8 mouse cellular contexts compared by ENCODE assay signal in the genomic region with DNA sequence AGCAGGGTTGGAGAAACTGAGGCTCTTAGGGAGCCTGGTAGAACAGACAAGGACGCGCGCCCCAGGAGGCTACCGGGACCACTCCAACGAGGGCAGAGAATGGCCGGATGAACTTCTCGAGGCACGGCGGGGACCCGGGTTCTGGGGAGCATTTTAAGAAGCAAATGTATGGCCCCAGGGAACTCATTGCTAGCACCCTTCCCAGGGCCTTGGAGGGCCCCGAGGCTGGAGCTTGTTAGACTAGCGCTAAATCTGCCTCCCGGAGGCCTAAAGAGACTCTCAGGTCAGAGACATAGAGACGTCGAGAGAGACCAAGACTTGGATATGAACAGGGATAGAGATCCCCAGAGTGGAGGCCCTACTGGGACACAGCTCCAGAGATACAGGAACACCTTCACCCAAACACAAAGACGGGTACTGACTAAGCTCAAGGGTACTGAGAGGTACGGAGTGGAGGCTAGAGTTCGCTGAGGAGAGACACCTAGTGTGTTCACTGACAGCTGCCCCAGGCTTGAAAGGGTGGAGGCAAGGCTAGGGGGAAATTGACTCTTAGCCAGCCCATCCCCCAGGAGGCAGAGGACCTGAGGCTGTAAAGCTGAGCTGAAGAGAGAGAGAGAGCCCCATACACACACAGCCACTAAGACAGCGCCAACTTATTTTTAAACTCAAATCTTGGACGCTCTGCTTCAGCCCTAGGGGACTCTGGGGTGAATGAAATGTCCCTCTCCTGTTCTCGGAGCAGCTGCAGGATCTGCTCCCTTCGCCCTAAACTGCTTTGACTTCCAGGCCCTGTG. TPM values are rescaled to one million over a fixed set of nuclear protein-coding genes. Genes with fewer than 3 reads are reported as not detected.
A peak's percentile ranks its signal among the peaks of the same experiment; 100 is the strongest.
DNase-seq lines count a peak whose midpoint lies in the region; ATAC-seq and TF ChIP-seq lines count a peak whose summit lies in the region.

No protein-coding gene starts in this region.

- peak overlapping the region; percentile 84 for H3K9ac ChIP-seq in lung, embryonic 14.5 days
- peak overlapping the region; percentile 84 for H3K9ac ChIP-seq in limb, embryonic 14.5 days (ENCODE audit: low read depth, low read length, severe bottlenecking)
- H3K9ac ChIP-seq in neural tube, embryonic 11.5 days (ENCODE audit: low read length), result peak overlapping the region; percentile 72

- H3K27ac ChIP-seq in lung, embryonic 14.5 days (ENCODE audit: low read depth), result peak overlapping the region; percentile 88
- H3K27ac ChIP-seq in brown adipose tissue, adult 24 weeks (replicated peaks; ENCODE audit: low read depth, low read length), result peak overlapping the region; percentile 69
- peak overlapping the region; percentile 88 for H3K27ac ChIP-seq in limb, embryonic 14.5 days (replicated peaks; ENCODE audit: low read depth, low read length)
- 0 out of 2 replicates have a peak overlapping the region, but pooled peaks have one; percentile 27 for H3K27ac ChIP-seq in neural tube, embryonic 11.5 days (ENCODE audit: low read depth, low read length)

- peaks cover 9% of the 10 kb centered on the region; the same call in 1 of the 2 replicates for H3K36me3 ChIP-seq in lung, embryonic 14.5 days (ENCODE audit: insufficient read depth)
- peaks cover 9% of the 10 kb centered on the region for H3K36me3 ChIP-seq in limb, embryonic 14.5 days (ENCODE audit: control insufficient read depth, insufficient read depth, low read length)
- H3K36me3 ChIP-seq in neural tube, embryonic 11.5 days (ENCODE audit: control insufficient read depth, insufficient read depth, low read length), result no peaks in the 10 kb centered on the region

- H3K4me2 ChIP-seq in lung, embryonic 14.5 days, result peak overlapping the region; percentile 86
- peak overlapping the region; percentile 75 for H3K4me2 ChIP-seq in limb, embryonic 14.5 days (replicated peaks; ENCODE audit: low read depth, low read length, severe bottlenecking)
- peak overlapping the region; percentile 98 for H3K4me2 ChIP-seq in neural tube, embryonic 11.5 days (ENCODE audit: low read depth)

- H3K4me3 ChIP-seq in lung, embryonic 14.5 days (ENCODE audit: low read depth, low read length), result peak overlapping the region; percentile 78
- H3K4me3 ChIP-seq in brown adipose tissue, adult 24 weeks (ENCODE audit: insufficient read depth, low read depth, low read length), result peak overlapping the region; percentile 77
- peak overlapping the region; percentile 87 for H3K4me3 ChIP-seq in limb, embryonic 14.5 days (replicated peaks; ENCODE audit: low read length)
- H3K4me3 ChIP-seq in neural tube, embryonic 11.5 days (ENCODE audit: low read depth, low read length), result peak overlapping the region; percentile 72

- peak; percentile 2; the same call in 1 of the 2 replicates for ATAC-seq in lung, embryonic 14.5 days (ENCODE audit: insufficient read depth)
- peak; percentile 27 for ATAC-seq in limb, embryonic 14.5 days (ENCODE audit: low FRiP score, low read depth)
- peak; percentile 25; the same call in 1 of the 2 replicates for ATAC-seq in neural tube, embryonic 11.5 days (ENCODE audit: insufficient read depth, low FRiP score, low TSS enrichment)
- no peak for ATAC-seq in erythroid progenitor cell, adult 5-6 weeks (replicated peaks; ENCODE audit: low FRiP score, poor library complexity, severe bottlenecking)

- H3K9me3 ChIP-seq in lung, embryonic 14.5 days (ENCODE audit: low read depth, low read length), result no peaks in the 10 kb centered on the region
- H3K9me3 ChIP-seq in limb, embryonic 14.5 days (ENCODE audit: control insufficient read depth, low read length), result no peaks in the 10 kb centered on the region
- no peaks in the 10 kb centered on the region for H3K9me3 ChIP-seq in neural tube, embryonic 11.5 days (ENCODE audit: control insufficient read depth, low read length)

- no peak for TF ChIP-seq CTCF in lung, embryonic 14.5 days (IDR thresholded peaks at IDR 0.05; ENCODE audit: low read depth)

- WGBS in lung, embryonic 14.5 days, result 3% methylated on average over 22 of the region's 22 CpGs
- 1% methylated on average over 22 of the region's 22 CpGs for WGBS in limb, embryonic 14.5 days
- 2% methylated on average over 22 of the region's 22 CpGs for WGBS in neural tube, embryonic 11.5 days

- H3K27me3 ChIP-seq in lung, embryonic 14.5 days (ENCODE audit: insufficient read depth, low read length), result no peaks in the 10 kb centered on the region
- H3K27me3 ChIP-seq in limb, embryonic 14.5 days (ENCODE audit: control insufficient read depth, insufficient read depth, low read length), result no peaks in the 10 kb centered on the region
- H3K27me3 ChIP-seq in neural tube, embryonic 11.5 days (ENCODE audit: control insufficient read depth, insufficient read depth, low read length), result peaks cover 3% of the 10 kb centered on the region; the same call in 1 of the 2 replicates

- peak; percentile 69 for DNase-seq in lung, embryonic 14.5 days
- no peak for DNase-seq in lung, postnatal 36 days
- DNase-seq in heart, adult 9 months (ENCODE audit: low spot score in 2 of 2), result peak; percentile 67 to 72
- peak; percentile 67 for DNase-seq in limb, embryonic 14.5 days (ENCODE audit: low spot score)
- DNase-seq in neural tube, embryonic 11.5 days (ENCODE audit: low spot score), result peak; percentile 34
- DNase-seq in cerebellum, adult 11-12 months, result no peak

- H3K4me1 ChIP-seq in lung, embryonic 14.5 days (ENCODE audit: insufficient read depth), result peaks cover 36% of the 10 kb centered on the region
- H3K4me1 ChIP-seq in brown adipose tissue, adult 24 weeks (ENCODE audit: control insufficient read depth, insufficient read depth, insufficient read length, low read length), result peaks cover 17% of the 10 kb centered on the region
- peaks cover 45% of the 10 kb centered on the region for H3K4me1 ChIP-seq in limb, embryonic 14.5 days (ENCODE audit: control insufficient read depth, insufficient read depth, low read length)
- peaks cover 16% of the 10 kb centered on the region for H3K4me1 ChIP-seq in neural tube, embryonic 11.5 days (ENCODE audit: control insufficient read depth, insufficient read depth, low read length)

- no peak for TF ChIP-seq POLR2A in limb, embryonic 14.5 days (IDR thresholded peaks at IDR 0.05; ENCODE audit: borderline replicate concordance, extremely low read depth, insufficient read depth, insufficient read length)

RNA-seq across cellular contexts. Expression of gene Fhl3, which starts 0.7 kb away (rescaled TPM):
- 12.8 and 13.1 TPM in 2 replicates for polyA plus RNA-seq in lung, embryonic 14.5 days (2014; fragmentation: Nextera tagmentation; extraction: Ambion mirVana)
- polyA plus RNA-seq in brown adipose tissue, adult 24 weeks (2012; ENCODE audit: insufficient read depth, insufficient read length, missing spikeins), result 10.7 and 14.1 TPM in 2 replicates
- 30.6 and 43.7 TPM in 2 replicates for polyA plus RNA-seq in limb, embryonic 14.5 days (2012; rRNA removed)
- polyA plus RNA-seq in limb, embryonic 14.5 days (2014; fragmentation: Nextera tagmentation; extraction: Ambion mirVana), result 18.1 and 20.4 TPM in 2 replicates
- polyA plus RNA-seq in neural tube, embryonic 11.5 days (2014; fragmentation: Nextera tagmentation; extraction: Ambion mirVana), result 6.2 and 6.5 TPM in 2 replicates
- 4.0 TPM in 1 of 2 replicates, not detected in the other for total RNA-seq in erythroid progenitor cell, adult 5-6 weeks (2015; ENCODE audit: low replicate concordance)
- total RNA-seq in erythroid progenitor cell, adult 5-6 weeks (2017; ENCODE audit: low replicate concordance), result 0.64 TPM in 1 of 2 replicates, not detected in the other

RNA-seq across cellular contexts. Expression of gene Utp11, which starts 7.8 kb away (rescaled TPM):
- polyA plus RNA-seq in lung, embryonic 14.5 days (2014; fragmentation: Nextera tagmentation; extraction: Ambion mirVana), result 59.0 and 59.5 TPM in 2 replicates
- polyA plus RNA-seq in brown adipose tissue, adult 24 weeks (2012; ENCODE audit: insufficient read depth, insufficient read length, missing spikeins), result 20.9 and 27.6 TPM in 2 replicates
- polyA plus RNA-seq in limb, embryonic 14.5 days (2012; rRNA removed), result 29.2 and 52.0 TPM in 2 replicates
- polyA plus RNA-seq in limb, embryonic 14.5 days (2014; fragmentation: Nextera tagmentation; extraction: Ambion mirVana), result 59.4 and 61.1 TPM in 2 replicates
- 54.0 and 56.7 TPM in 2 replicates for polyA plus RNA-seq in neural tube, embryonic 11.5 days (2014; fragmentation: Nextera tagmentation; extraction: Ambion mirVana)
- total RNA-seq in erythroid progenitor cell, adult 5-6 weeks (2015; ENCODE audit: low replicate concordance), result 10.5 and 24.7 TPM in 2 replicates
- 9.0 and 11.4 TPM in 2 replicates for total RNA-seq in erythroid progenitor cell, adult 5-6 weeks (2017; ENCODE audit: low replicate concordance)

RNA-seq across cellular contexts. Expression of gene Sf3a3, which starts 13.3 kb away (rescaled TPM):
- 164 and 166 TPM in 2 replicates for polyA plus RNA-seq in lung, embryonic 14.5 days (2014; fragmentation: Nextera tagmentation; extraction: Ambion mirVana)
- 19.2 and 21.2 TPM in 2 replicates for polyA plus RNA-seq in brown adipose tissue, adult 24 weeks (2012; ENCODE audit: insufficient read depth, insufficient read length, missing spikeins)
- polyA plus RNA-seq in limb, embryonic 14.5 days (2012; rRNA removed), result 48.9 and 78.6 TPM in 2 replicates
- polyA plus RNA-seq in limb, embryonic 14.5 days (2014; fragmentation: Nextera tagmentation; extraction: Ambion mirVana), result 122 and 128 TPM in 2 replicates
- 196 TPM in 2 replicates for polyA plus RNA-seq in neural tube, embryonic 11.5 days (2014; fragmentation: Nextera tagmentation; extraction: Ambion mirVana)
- total RNA-seq in erythroid progenitor cell, adult 5-6 weeks (2015; ENCODE audit: low replicate concordance), result 21.3 and 37.7 TPM in 2 replicates
- total RNA-seq in erythroid progenitor cell, adult 5-6 weeks (2017; ENCODE audit: low replicate concordance), result 43.6 and 54.1 TPM in 2 replicates

RNA-seq across cellular contexts. Expression of gene Inpp5b, which starts 40.4 kb away (rescaled TPM):
- 25.5 and 34.0 TPM in 2 replicates for polyA plus RNA-seq in lung, embryonic 14.5 days (2014; fragmentation: Nextera tagmentation; extraction: Ambion mirVana)
- 9.0 and 15.7 TPM in 2 replicates for polyA plus RNA-seq in brown adipose tissue, adult 24 weeks (2012; ENCODE audit: insufficient read depth, insufficient read length, missing spikeins)
- polyA plus RNA-seq in limb, embryonic 14.5 days (2012; rRNA removed), result 44.3 and 47.9 TPM in 2 replicates
- 26.2 and 28.3 TPM in 2 replicates for polyA plus RNA-seq in limb, embryonic 14.5 days (2014; fragmentation: Nextera tagmentation; extraction: Ambion mirVana)
- polyA plus RNA-seq in neural tube, embryonic 11.5 days (2014; fragmentation: Nextera tagmentation; extraction: Ambion mirVana), result 24.9 and 25.5 TPM in 2 replicates
- total RNA-seq in erythroid progenitor cell, adult 5-6 weeks (2015; ENCODE audit: low replicate concordance), result 49.9 and 84.0 TPM in 2 replicates
- 40.2 and 70.5 TPM in 2 replicates for total RNA-seq in erythroid progenitor cell, adult 5-6 weeks (2017; ENCODE audit: low replicate concordance)

RNA-seq across cellular contexts. Expression of gene Pou3f1, which starts 44.6 kb away (rescaled TPM):
- 0.11 and 0.41 TPM in 2 replicates for polyA plus RNA-seq in lung, embryonic 14.5 days (2014; fragmentation: Nextera tagmentation; extraction: Ambion mirVana)
- 0.52 TPM in 1 of 2 replicates, not detected in the other for polyA plus RNA-seq in brown adipose tissue, adult 24 weeks (2012; ENCODE audit: insufficient read depth, insufficient read length, missing spikeins)
- polyA plus RNA-seq in limb, embryonic 14.5 days (2012; rRNA removed), result 1.2 and 1.7 TPM in 2 replicates
- 0.97 and 1.2 TPM in 2 replicates for polyA plus RNA-seq in limb, embryonic 14.5 days (2014; fragmentation: Nextera tagmentation; extraction: Ambion mirVana)
- 17.0 and 17.1 TPM in 2 replicates for polyA plus RNA-seq in neural tube, embryonic 11.5 days (2014; fragmentation: Nextera tagmentation; extraction: Ambion mirVana)
- total RNA-seq in erythroid progenitor cell, adult 5-6 weeks (2015; ENCODE audit: low replicate concordance), result not detected in 2 replicates
- not detected in 2 replicates for total RNA-seq in erythroid progenitor cell, adult 5-6 weeks (2017; ENCODE audit: low replicate concordance)

Comparison
In these comparisons a context has a peak if more than half of its experiments do, and no peak if none do; other contexts are left out.
1. DNase-seq: peak in lung, embryonic 14.5 days (single experiment), heart, adult 9 months (2 of 2), limb, embryonic 14.5 days (single experiment) and neural tube, embryonic 11.5 days (single experiment); none in lung, postnatal 36 days (single experiment) and cerebellum, adult 11-12 months (single experiment).
2. H3K27ac ChIP-seq: peak in every context shown above with its lines; median percentile 88 in lung, embryonic 14.5 days; 88 in limb, embryonic 14.5 days; 69 in brown adipose tissue, adult 24 weeks; 27 in neural tube, embryonic 11.5 days.
3. Peak in every context shown above with its lines, with median percentiles within 50 percentile points of each other: H3K4me2 ChIP-seq, H3K4me3 ChIP-seq and H3K9ac ChIP-seq.